Mouse (Mus musculus) monocyte, adult 5-6 weeks (primary cell): ENCODE data around the gene Nfkbie. TPM values are rescaled to one million over a fixed set of nuclear protein-coding genes. Genes with fewer than 3 reads are reported as not detected.

Experiments used
- ATAC-seq: fragments of 153-309, 156-312 bp; replicated peaks from 2 replicates; pipeline ENCODE4 v1.8.0; 2017; ENCODE audit warnings: mild to moderate bottlenecking; ENCODE audit not compliant: low TSS enrichment, insufficient number of reproducible peaks, severe bottlenecking, poor library complexity, low FRiP score
- total RNA-seq: library from RNA; stranded (forward); fragments of 200-1000, 200-491, 200-594 nt; gene quantifications from 3 replicates; pipeline ENCODE4 v1.2.3, GENCODE M21; 2017

Nfkbie gene
- total RNA-seq, 1 experiment from 2014 or later = 60.0 TPM

DNA sequence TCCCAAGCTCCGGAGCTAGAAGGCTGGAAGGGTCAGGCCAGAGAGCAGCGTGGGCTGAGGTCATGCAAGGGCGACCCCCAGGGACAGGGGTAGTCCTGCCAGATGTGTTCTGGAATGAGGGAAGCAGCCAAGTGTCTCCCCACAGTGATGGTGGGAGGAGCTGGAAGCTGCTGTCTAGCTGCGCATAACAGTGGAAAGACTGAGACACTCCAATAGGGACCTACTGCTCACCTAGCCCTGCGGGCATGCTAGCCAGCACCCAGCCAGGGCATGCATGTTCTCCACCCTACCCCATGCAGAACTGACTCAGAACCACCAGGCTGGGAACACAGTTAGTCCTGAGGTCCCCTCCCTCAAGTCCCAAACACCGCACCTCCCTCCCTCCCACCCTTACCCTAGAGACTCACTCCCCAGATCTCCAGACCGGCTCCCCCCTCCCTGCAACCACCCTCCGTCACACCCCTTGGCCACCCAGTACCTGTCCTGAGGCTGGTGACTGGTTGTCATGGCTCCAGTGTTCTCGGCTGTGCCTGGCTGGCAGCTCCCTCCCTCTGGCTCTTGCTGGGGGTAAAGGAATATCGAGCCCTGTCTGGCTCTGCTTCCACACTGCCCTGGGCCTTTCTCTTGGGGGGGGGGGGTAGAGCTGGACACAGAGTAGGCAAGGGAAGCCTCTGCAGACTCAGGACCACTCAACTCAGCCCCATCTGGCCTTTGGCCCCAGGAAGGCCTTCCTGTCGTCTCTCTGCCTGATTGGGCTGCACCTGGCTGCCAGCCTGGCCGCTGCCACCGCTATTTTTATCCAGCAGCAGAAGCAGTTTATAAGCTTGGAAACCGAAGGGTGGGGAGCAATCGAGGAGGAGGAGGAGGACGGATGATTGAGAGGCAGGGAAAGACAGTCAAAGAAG lies 36.5 kb downstream of the Nfkbie start:
- no peak for ATAC-seq

DNA sequence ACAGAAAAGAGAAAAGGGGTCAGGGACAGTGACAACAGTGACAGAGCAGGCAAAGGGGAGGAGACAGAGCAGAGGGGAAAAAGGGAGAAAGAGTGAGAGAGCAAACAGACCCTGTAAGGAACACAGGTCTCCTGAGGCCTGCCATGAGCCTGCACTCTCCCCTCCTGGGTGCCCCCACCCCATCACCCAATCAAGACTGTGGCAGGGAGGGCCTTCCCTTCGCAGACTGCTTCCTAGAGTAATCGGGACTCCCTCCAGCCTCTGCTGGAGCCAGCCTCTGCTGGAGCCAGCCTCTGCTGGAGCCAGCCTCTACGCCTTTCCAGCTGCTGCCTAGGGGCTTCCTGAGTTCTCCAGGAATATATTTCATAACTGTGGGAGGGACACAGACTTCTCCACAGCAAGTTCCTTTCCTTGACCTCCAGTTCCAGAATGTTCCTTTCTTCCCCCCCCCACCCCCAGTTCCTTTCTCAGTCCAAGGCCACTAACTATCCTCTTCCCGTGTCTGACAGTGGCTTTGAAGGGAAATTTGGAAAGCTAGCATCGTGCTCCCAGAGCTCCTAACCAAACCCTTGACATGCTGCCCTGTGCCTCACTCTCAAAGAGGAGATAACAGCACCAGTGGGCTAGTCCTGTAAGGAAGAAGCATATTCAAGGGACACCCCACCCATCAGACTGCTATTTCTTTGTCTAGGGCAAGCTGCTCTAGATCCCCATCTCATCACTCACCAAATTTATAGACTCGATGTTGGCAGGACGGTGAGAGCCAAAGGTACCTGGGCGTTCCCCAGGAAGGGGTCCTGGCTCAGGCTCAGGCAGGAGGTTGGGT lies 37.3 kb downstream of the Nfkbie start:
- ATAC-seq = no peak

DNA sequence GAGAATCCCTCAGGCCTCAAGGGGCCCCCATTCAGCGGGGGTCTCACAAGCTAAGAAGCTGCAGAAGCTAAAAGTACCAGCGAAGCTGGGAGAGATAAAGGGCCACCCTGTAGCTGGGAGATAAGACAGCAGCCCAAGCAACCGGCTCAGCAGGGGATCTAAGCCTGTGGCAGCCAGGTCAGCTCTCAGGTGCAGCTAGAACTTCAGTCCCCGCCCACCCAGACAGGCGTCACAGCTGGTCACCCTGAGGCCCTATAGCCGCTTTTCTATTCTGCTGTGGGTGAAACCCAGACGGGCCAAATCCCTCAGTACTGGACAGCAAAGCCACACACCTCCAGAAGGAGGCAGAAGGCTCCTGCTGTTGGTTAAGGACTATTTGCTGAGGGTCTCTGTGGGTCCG lies 38.0 kb downstream of the Nfkbie start:
- ATAC-seq = no peak

DNA sequence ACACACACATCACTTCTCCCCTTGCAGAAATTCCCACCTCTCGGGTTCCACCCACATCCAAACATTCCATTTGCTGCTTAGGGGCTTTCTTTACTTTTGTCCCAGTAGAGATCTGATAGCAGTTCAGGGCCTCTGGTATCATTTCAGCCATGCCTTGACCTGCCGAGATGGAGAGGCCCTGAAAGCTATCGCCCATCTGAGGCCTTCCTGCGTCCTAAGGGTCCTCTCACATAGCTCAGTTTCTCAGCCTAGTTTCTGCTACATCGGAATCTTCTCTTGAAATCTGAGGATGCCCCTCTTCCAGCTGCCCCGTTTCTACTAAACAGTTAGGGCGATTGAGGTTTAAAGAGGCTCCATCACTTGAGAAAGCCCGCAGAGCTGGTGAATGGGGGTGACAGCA lies 38.7 kb downstream of the Nfkbie start:
- ATAC-seq = no peak

- ATAC-seq = no peak
These were observed 39.6 kb downstream of the Nfkbie start for GRCm38 (mm10) chr17:45594881-45595735.

DNA sequence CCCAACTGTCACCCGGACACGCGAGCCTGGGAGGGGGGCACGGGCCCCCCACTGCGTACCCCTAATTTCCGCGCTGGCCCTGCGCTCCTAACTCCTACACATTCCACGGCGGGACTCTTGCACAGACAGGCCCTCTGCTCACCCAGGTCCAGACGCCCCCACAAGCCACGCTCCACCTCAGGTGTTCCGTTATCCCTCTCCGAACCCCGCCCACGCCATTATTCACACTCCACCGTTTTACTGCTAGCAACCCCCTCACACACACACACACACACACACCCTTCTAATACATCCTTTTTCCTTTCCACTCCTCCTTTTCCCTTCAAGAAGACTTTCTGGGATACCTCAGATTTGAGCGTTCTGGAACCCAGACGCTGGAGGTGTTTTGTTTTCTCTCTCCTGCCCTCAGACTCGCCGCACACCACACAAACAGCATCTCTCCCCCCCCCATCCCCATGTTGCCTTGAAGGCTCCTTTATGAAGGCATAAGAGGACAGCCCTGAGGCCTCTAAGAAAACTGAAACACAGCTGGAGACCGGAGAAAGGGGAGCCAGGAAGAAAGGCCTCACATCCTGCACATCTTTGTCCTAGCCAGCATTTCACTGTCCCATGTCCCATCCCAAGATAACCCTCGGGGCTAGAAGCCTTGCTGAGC lies 40.4 kb downstream of the Nfkbie start:
- ATAC-seq = no peak

DNA sequence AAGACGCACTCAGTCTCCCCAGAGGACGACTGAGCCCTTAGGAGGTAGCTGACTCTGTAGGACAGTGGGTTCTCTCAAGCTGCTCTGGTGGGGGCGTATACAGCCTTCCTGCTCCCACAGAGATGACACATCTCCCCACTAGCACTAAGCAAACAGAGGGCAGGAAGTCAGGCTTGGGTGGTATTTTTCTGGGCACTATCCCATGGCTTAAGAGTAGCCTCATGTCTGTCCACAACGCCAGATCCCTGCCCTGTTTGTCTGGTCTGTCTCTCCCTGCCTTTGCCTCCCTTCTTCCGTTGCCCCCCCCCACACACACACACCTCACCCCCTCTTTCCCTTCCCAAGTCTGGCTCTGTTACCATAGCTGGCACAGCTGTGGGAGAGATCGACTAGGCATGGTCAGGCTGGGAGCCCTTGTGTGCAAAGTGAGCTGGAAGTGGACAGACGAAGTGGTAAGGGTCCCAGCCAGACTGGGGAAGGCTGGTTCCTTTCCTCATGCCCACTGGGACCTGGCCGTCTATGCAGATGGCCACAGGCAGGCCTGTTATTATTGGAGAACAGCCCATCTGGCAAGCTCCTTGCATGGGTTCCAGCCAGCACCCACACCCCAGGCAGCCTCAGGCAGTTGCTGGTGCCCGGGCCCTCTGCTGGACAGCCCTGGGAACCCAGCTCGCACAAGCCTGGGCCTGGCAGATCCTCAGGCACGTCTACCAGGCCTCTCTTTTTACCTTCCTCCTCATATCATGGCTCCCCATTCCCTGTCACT lies 41.3 kb downstream of the Nfkbie start:
- peak; percentile 59 for ATAC-seq

- ATAC-seq = 0 out of 2 replicates have a peak, but pooled peaks have one; percentile 33
These were observed 42.3 kb downstream of the Nfkbie start for GRCm38 (mm10) chr17:45597787-45598186.

- ATAC-seq = no peak
These were observed 42.9 kb downstream of the Nfkbie start for GRCm38 (mm10) chr17:45598376-45598775.

DNA sequence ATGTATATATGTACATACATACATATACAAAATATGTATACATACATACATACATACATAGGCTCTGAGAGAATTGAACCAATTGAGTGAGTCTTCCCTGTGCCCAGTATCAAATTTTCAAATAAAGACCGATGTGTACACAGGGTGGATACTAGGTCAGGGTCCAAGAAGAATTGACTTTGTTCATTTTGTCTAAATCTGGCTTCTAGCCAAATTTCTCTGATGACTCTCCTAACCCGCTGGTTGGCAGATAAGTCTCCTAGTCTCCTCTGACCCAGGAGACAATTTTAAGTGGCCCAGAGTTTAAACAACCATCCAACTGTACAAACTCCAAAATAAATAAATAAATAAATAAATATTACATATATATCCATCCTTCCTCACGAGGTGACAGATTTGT lies 43.4 kb downstream of the Nfkbie start:
- ATAC-seq = no peak

- ATAC-seq = no peak
These were observed 44.1 kb downstream of the Nfkbie start, which contains the start of gene Slc29a1 for GRCm38 (mm10) chr17:45599446-45600242. TSS of gene Slc29a1 (minus strand) at chr17:45599606.

DNA sequence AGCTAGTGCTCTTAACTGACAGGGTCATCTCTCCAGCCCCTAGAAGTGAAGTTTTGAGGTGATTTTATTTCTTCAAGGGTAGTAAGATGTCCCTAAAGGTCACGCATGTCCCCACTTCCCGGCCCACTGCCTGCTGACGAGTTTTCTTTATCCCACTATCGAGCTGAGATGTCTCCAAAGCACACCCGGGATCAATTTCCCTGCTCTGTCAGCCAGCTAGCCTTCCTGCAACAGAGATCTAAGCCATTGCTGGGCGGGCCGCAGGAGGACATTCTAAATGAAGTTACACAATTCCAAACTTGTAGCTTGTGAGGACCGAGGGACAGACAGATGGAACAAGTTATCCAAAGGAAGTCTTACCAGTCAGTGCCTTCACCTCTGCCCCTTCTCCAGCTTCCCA lies 44.8 kb downstream of the Nfkbie start:
- ATAC-seq = no peak

GRCm38 (mm10) chr17:45601325-45601724 lies 45.8 kb downstream of the Nfkbie start:
- ATAC-seq = no peak

GRCm38 (mm10) chr17:45601877-45602304 lies 46.4 kb downstream of the Nfkbie start, which contains the start of gene Mymx:
TSS of gene Mymx (minus strand) at chr17:45602102.
- ATAC-seq = no peak

DNA sequence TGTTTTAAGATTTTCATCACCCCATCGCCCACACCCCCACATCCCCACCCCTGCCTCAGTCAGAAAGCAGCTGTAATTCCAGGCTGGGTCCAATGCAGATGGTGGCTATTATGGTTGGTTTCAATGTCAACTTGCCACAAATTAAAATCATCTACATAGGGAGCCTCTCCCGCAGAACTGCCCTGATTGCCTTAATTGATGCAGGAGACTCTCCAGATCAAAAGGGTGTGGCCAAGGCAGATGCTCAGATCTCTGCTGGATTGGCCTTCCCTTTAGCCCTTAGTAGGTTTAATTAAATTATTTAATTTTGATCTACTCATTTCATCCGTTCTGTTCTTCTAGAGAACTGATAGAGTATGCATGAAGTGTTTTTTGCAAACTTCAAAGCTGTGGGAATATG lies 47.5 kb downstream of the Nfkbie start:
- ATAC-seq = no peak

DNA sequence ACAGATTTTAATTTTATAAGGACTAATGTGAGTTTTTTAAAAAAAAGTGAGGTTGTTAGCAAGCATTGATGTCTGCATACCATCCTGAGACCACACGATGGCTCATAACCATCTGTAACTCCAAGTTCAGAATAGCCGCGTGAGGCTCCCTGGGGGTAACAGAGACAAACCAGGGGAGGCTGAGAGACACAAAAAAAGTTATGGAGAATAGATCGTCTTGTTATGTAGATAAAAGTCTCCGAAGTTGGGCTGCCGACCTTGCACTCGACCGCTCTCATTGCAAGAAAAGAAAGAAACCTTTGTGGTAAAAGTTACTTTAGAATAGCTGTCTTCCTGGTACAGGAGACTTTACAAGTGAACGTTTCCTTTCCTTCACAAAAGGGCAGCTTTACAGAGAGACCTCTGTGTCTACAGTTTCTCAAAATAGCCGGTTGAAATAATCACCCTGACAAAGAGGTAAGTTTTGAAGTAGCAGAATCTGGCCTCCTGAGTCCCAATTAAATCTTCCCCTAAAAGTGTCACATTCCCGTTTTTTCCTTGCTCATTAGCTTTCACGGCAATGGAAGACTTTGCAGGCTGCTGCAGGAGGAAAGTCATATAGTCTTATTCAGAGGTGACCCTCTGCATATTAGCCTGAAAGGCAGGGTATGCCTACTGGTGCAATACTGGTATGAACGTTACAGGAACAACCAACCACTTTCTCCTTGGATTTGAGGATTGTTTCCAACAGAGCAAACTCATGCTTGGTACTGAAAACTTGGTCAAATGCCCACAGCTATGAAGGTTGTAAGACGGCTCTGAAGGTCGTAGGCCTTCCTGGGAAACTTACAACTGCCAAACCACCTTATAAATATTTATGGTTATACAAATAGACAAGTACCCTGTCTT lies 51.7 kb downstream of the Nfkbie start:
- no peak for ATAC-seq
